16 mouse cellular contexts compared by ENCODE assay signal in genomic region chr7:25790615-25791014, GRCm38 (mm10). TPM values are rescaled to one million over a fixed set of nuclear protein-coding genes. Genes with fewer than 3 reads are reported as not detected.
DNase-seq lines count a peak whose midpoint lies in the region; ATAC-seq and TF ChIP-seq lines count a peak whose summit lies in the region.
"Had no signal": no experiment of that assay in that cellular context is flagged by ENCODE, and none has a peak within 500 bp of the region (broad histone marks: within the 10 kb centered on the region; RNA-seq: fewer than 3 reads in every experiment).

No protein-coding gene starts in this region.

- 78% methylated on average over 8 of the region's 8 CpGs for WGBS in forebrain, embryonic 11.5 days

- H3K4me3 ChIP-seq in gastrocnemius, adult 2 months, result peak overlapping the region; percentile 79
- H3K4me3 ChIP-seq in forebrain, embryonic 11.5 days (ENCODE audit: low read depth, low read length), result no peak overlapping the region
- H3K4me3 ChIP-seq: embryonic facial prominence, embryonic 12.5 days; forebrain, embryonic 13.5 days; heart, embryonic 13.5 days; liver, embryonic 13.5 days; neural tube, embryonic 12.5 days had no signal

- TF ChIP-seq CTCF in gastrocnemius, adult 2 months (IDR thresholded peaks at IDR 0.05), result no peak

- H3K27ac ChIP-seq in gastrocnemius, adult 2 months, result peak overlapping the region; percentile 90
- no peak overlapping the region for H3K27ac ChIP-seq in forebrain, embryonic 11.5 days (ENCODE audit: low read depth, low read length)
- H3K27ac ChIP-seq: embryonic facial prominence, embryonic 12.5 days; forebrain, embryonic 13.5 days; heart, embryonic 13.5 days; liver, embryonic 13.5 days; neural tube, embryonic 12.5 days had no signal

- no peaks in the 10 kb centered on the region for H3K36me3 ChIP-seq in forebrain, embryonic 11.5 days (ENCODE audit: control insufficient read depth, insufficient read depth, low read length)
- H3K36me3 ChIP-seq: liver, embryonic 13.5 days; neural tube, embryonic 12.5 days had no signal

- no peak overlapping the region for H3K4me2 ChIP-seq in forebrain, embryonic 11.5 days (ENCODE audit: low read depth, low read length, severe bottlenecking)
- H3K4me2 ChIP-seq: embryonic facial prominence, embryonic 12.5 days; forebrain, embryonic 13.5 days; heart, embryonic 13.5 days; liver, embryonic 13.5 days; neural tube, embryonic 12.5 days had no signal

- H3K4me1 ChIP-seq in forebrain, embryonic 11.5 days (replicated peaks; ENCODE audit: control insufficient read depth, insufficient read depth, low read length), result peaks cover 7% of the 10 kb centered on the region; the same call in 1 of the 2 replicates

- no peak overlapping the region for H3K9ac ChIP-seq in forebrain, embryonic 11.5 days (ENCODE audit: low read length)
- H3K9ac ChIP-seq: embryonic facial prominence, embryonic 12.5 days; forebrain, embryonic 13.5 days; heart, embryonic 13.5 days; liver, embryonic 13.5 days; neural tube, embryonic 12.5 days had no signal

- DNase-seq in gastrocnemius, adult 2 months, result peak; percentile 71
- DNase-seq in gastrocnemius, postnatal 36 days, result no peak
- DNase-seq in 416B (ENCODE audit: low read depth) (peak; percentile 87), MN1 (ENCODE audit: low spot score) (no peak)
- DNase-seq in heart, adult 9 months (ENCODE audit: low spot score in 2 of 2), result peak; percentile 66 to 83
- peak; percentile 38 for DNase-seq in lung, postnatal 25 days (ENCODE audit: low spot score)
- DNase-seq in forebrain, embryonic 11.5 days (ENCODE audit: low spot score), result no peak
- no peak for DNase-seq in kidney, adult 9 months
- DNase-seq: cerebellum, adult 2 months; liver, embryonic 13.5 days; midbrain, embryonic 14.5 days had no signal

- no peaks in the 10 kb centered on the region for H3K9me3 ChIP-seq in forebrain, embryonic 11.5 days (ENCODE audit: control insufficient read depth, low read length)
- H3K9me3 ChIP-seq: embryonic facial prominence, embryonic 12.5 days; forebrain, embryonic 13.5 days; heart, embryonic 13.5 days; liver, embryonic 13.5 days; neural tube, embryonic 12.5 days had no signal

- intact Hi-C loops in gastrocnemius, adult 2 months (cut with DNase I), result no loop called here
- intact Hi-C loops in gastrocnemius, postnatal 36 days (cut with DNase I), result loop anchor here (1.0 kb wide), 1 partner anchor 26 kb away; no protein-coding TSS in a partner anchor

- H3K27me3 ChIP-seq in forebrain, embryonic 11.5 days (ENCODE audit: control insufficient read depth, insufficient read depth, low read length), result no peaks in the 10 kb centered on the region
- H3K27me3 ChIP-seq: embryonic facial prominence, embryonic 12.5 days; forebrain, embryonic 13.5 days had no signal

- no peak for ATAC-seq in forebrain, embryonic 11.5 days (replicated peaks; ENCODE audit: low FRiP score)
- ATAC-seq: CD4-positive, CD25-positive, alpha-beta regulatory T cell, adult 4 months; forebrain, embryonic 13.5 days had no signal

RNA-seq across cellular contexts. Expression of gene Axl, which starts 2.1 kb away (rescaled TPM):
- 10 to 100 TPM; 39.9 to 48.6 TPM for total RNA-seq in gastrocnemius, adult 2 months (2021)
- total RNA-seq in gastrocnemius, postnatal 36 days (2021), result 10 to 100 TPM; 39.1 to 44.9 TPM
- polyA plus RNA-seq in forebrain, embryonic 11.5 days (2014; fragmentation: Nextera tagmentation; extraction: Ambion mirVana), result 36.2 and 37.2 TPM in 2 replicates

RNA-seq across cellular contexts. Expression of gene Cyp2s1, which starts 26.1 kb away (rescaled TPM):
- total RNA-seq in gastrocnemius, adult 2 months (2021), result under 1 TPM; 0.10 to 0.56 TPM
- under 1 TPM; 0.17 to 0.18 TPM for total RNA-seq in gastrocnemius, postnatal 36 days (2021)
- 0.32 and 0.35 TPM in 2 replicates for polyA plus RNA-seq in forebrain, embryonic 11.5 days (2014; fragmentation: Nextera tagmentation; extraction: Ambion mirVana)

RNA-seq across cellular contexts. Expression of gene Hnrnpul1, which starts 36.1 kb away (rescaled TPM):
- 10 to 100 TPM; 66.3 to 72.8 TPM for total RNA-seq in gastrocnemius, adult 2 months (2021)
- total RNA-seq in gastrocnemius, postnatal 36 days (2021), result 10 to 100 TPM; 60.4 to 62.0 TPM
- polyA plus RNA-seq in forebrain, embryonic 11.5 days (2014; fragmentation: Nextera tagmentation; extraction: Ambion mirVana), result 83.8 and 87.5 TPM in 2 replicates

Comparison
In these comparisons a context has a peak if more than half of its experiments do, and no peak if none do; other contexts are left out.
1. DNase-seq: peak in gastrocnemius, adult 2 months (single experiment), 416B (single experiment), heart, adult 9 months (2 of 2) and lung, postnatal 25 days (single experiment); none in gastrocnemius, postnatal 36 days (0 of 2), MN1 (single experiment), forebrain, embryonic 11.5 days (single experiment) and kidney, adult 9 months (single experiment).